ENCODE assay signal across 8 mouse cellular contexts in the genomic region with DNA sequence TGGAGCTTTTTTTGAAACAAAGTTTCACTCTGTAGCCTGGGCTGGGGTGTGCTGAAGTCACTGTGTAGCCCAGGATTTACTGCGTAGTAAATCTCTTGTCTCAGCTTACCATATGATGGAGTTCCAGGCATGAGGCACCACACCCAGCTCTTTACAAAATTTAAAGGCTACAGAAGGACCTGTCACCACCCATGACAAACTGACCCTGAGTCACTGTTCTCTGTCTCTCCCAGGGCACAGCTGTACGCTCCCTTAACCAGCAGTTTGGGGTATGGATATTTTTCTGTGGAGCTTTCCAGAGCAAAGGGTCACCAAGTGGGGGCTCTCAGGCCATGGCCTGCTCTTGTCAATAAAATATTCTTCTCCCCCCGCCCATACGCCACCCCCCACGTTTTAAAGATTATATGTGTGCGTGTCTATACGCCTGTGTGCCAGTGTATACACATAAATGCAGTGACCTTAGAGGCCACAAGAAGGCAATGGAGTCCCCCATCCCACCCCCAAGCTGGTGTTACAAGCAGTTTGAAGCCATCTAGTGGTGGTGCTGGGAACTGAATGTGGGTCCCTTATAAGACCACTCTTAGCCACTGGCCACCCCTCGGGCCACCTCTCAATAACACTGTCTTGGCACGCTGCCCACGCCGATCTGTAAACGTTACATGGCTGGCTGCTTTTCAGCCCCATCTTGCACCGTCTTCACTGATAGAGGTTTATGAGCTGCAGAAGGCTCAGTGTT. TPM values are rescaled to one million over a fixed set of nuclear protein-coding genes. Genes with fewer than 3 reads are reported as not detected.
DNase-seq lines count a peak whose midpoint lies in the region; ATAC-seq lines count a peak whose summit lies in the region.

No protein-coding gene starts in this region.

- DNase-seq in gastrocnemius, adult 18-20 months (ENCODE audit: low spot score) = peak; percentile 13
- DNase-seq in gastrocnemius, postnatal 25 days = no peak
- peak; percentile 46 for DNase-seq in 3134 (ENCODE audit: extremely low read depth, insufficient read length, low spot score)
- DNase-seq in NIH3T3 (ENCODE audit: low read depth) = peak; percentile 83
- peak; percentile 76 for DNase-seq in forelimb bud, embryonic 11.5 days (ENCODE audit: low read depth, low spot score)
- DNase-seq in kidney, postnatal 14 days = peak; percentile 47
- peak; percentile 70 for DNase-seq in thymus, postnatal 14 days

- peak; percentile 72 for ATAC-seq in megakaryocyte, adult 5-6 weeks (ENCODE audit: poor library complexity, severe bottlenecking)

RNA-seq across cellular contexts. Expression of gene Tldc1, which starts 34.8 kb away (rescaled TPM):
- 1 to 10 TPM; 3.4 TPM for total RNA-seq in gastrocnemius, adult 18-20 months (2021)
- total RNA-seq in gastrocnemius, postnatal 25 days (2021) = 1 to 10 TPM; 3.2 to 4.0 TPM
- total RNA-seq in megakaryocyte, adult 5-6 weeks (2015) = 2.2 and 2.6 TPM in 2 replicates
- 2.9 and 4.3 TPM in 2 replicates for total RNA-seq in megakaryocyte, adult 5-6 weeks (2017)

RNA-seq across cellular contexts. Expression of gene Atp2c2, which starts 43.6 kb away (rescaled TPM):
- under 1 TPM in 1 of 2 experiments, not detected in 1; 0.14 TPM for total RNA-seq in gastrocnemius, adult 18-20 months (2021)
- under 1 TPM in 1 of 2 experiments, not detected in 1; 0.13 TPM for total RNA-seq in gastrocnemius, postnatal 25 days (2021)
- total RNA-seq in megakaryocyte, adult 5-6 weeks (2015) = not detected in 2 replicates
- total RNA-seq in megakaryocyte, adult 5-6 weeks (2017) = not detected in 2 replicates
